Mouse (Mus musculus): Measurements from ENCODE around the gene Rgs3. TPM values are rescaled to one million over a fixed set of nuclear protein-coding genes. Genes with fewer than 3 reads are reported as not detected.

Rgs3 gene
- total RNA-seq, 2 experiments from 2014 or later, result 37.0 to 58.7 TPM

GRCm38 (mm10) chr4:62653922-62654661, 94.4 kb downstream of the Rgs3 start:
- DNase-seq, result no peak

GRCm38 (mm10) chr4:62659264-62659663, 99.6 kb downstream of the Rgs3 start:
- peak; percentile 49 for DNase-seq

- DNase-seq, result no peak
Measured at GRCm38 (mm10) chr4:62659861-62660553, 100.4 kb downstream of the Rgs3 start.

- DNase-seq, result peak; percentile 57
Measured at GRCm38 (mm10) chr4:62660554-62660864, 100.9 kb downstream of the Rgs3 start.

GRCm38 (mm10) chr4:62661311-62661849, 101.7 kb downstream of the Rgs3 start:
- DNase-seq, result no peak

GRCm38 (mm10) chr4:62663348-62663747, 103.7 kb downstream of the Rgs3 start:
- DNase-seq, result no peak

- no peak for DNase-seq
Measured at GRCm38 (mm10) chr4:62665842-62666241, 106.2 kb downstream of the Rgs3 start.

- DNase-seq, result no peak
Measured at GRCm38 (mm10) chr4:62668666-62669065, 109.0 kb downstream of the Rgs3 start.

GRCm38 (mm10) chr4:62669094-62670071, 109.7 kb downstream of the Rgs3 start:
- peak; percentile 87 for DNase-seq

GRCm38 (mm10) chr4:62673531-62674030, 113.9 kb downstream of the Rgs3 start:
- no peak for DNase-seq

GRCm38 (mm10) chr4:62674031-62674995, 114.7 kb downstream of the Rgs3 start:
- peak; percentile 55 for DNase-seq

- DNase-seq, result no peak
Measured at GRCm38 (mm10) chr4:62675394-62675793, 115.7 kb downstream of the Rgs3 start.

GRCm38 (mm10) chr4:62677047-62677737, 117.5 kb downstream of the Rgs3 start:
- DNase-seq, result no peak

- no peak for DNase-seq
Measured at GRCm38 (mm10) chr4:62679157-62679556, 119.5 kb downstream of the Rgs3 start.

- DNase-seq, result no peak
Measured at GRCm38 (mm10) chr4:62681467-62681866, 121.8 kb downstream of the Rgs3 start.

- DNase-seq, result peak; percentile 72
Measured at GRCm38 (mm10) chr4:62682371-62682770, 122.7 kb downstream of the Rgs3 start.

GRCm38 (mm10) chr4:62683148-62683547, 123.5 kb downstream of the Rgs3 start:
- DNase-seq, result peak; percentile 66

GRCm38 (mm10) chr4:62684351-62684750, 124.7 kb downstream of the Rgs3 start:
- peak; percentile 54 for DNase-seq

- DNase-seq, result no peak
Measured at GRCm38 (mm10) chr4:62685268-62685667, 125.6 kb downstream of the Rgs3 start.

GRCm38 (mm10) chr4:62686769-62687168, 127.1 kb downstream of the Rgs3 start:
- DNase-seq, result no peak
